Mouse (Mus musculus): ENCODE data around the gene Foxd4. TPM values are rescaled to one million over a fixed set of nuclear protein-coding genes. Genes with fewer than 3 reads are reported as not detected.
A peak's percentile ranks its signal among the peaks of the same experiment; 100 is the strongest.
"Not testable (repeated sequence)": the region's sequence is repeated elsewhere in the genome, so short reads cannot be mapped to it uniquely, and the experiment has no call there.

The Foxd4 gene
- total RNA-seq, 1 experiment from 2014 or later = not detected

DNA sequence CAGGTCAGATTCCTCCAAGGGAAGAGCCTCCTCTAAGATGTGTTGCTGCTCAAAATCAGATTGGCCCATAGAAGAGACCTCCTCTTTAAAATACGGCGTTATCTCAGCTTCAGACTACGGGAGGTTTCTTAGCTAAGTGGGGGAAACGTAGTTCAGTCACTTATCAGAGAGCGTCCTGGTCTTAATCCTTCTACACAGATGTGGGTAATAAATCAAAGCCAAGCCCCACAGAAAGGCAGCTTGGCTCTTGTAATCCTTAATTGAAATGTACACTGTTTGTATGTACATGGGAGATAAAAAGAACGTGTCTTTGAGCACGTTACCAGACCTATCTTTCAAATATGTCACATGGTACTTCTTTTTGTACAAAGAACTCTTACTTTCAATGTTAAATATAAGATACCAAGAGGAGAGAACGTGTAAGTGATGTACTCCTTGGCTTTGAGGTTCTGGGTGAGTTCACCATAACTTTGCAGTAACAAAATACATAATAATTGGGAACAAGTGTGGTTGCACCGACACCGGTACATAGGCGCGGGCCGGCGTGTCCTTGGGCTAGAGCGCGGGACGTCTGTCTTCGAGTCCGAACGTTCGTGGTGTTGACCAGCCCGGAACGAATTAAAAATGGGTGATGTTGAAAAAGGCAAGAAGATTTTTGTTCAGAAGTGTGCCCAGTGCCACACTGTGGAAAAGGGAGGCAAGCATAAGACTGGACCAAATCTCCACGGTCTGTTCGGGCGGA is 25.7 kb downstream of the Foxd4 start, which contains the start of gene Gm10053:
Gene Gm10053, plus strand, starts transcription at position 558 of the 742 bp plus-strand sequence.
- not testable (repeated sequence) for DNase-seq

DNA sequence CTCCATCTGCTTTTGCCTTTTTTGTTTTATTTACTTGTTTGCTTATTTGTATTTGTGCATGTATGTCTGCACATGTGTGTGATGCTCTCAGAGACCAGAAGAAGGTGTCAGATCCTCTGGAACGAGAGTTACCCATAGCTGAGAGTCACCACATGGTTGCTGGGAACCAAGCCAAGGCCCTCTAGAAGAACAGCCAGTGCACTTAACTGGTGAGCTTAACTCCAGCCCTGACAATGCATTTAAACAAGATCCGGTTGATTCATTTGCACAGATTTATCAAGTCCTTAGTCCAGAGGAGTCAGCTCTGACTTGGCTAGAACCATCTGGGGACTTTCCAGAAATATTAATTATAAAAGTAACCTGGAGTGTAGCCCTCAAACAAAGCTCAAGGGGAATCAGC is 27.1 kb downstream of the Foxd4 start:
- DNase-seq = no peak

DNA sequence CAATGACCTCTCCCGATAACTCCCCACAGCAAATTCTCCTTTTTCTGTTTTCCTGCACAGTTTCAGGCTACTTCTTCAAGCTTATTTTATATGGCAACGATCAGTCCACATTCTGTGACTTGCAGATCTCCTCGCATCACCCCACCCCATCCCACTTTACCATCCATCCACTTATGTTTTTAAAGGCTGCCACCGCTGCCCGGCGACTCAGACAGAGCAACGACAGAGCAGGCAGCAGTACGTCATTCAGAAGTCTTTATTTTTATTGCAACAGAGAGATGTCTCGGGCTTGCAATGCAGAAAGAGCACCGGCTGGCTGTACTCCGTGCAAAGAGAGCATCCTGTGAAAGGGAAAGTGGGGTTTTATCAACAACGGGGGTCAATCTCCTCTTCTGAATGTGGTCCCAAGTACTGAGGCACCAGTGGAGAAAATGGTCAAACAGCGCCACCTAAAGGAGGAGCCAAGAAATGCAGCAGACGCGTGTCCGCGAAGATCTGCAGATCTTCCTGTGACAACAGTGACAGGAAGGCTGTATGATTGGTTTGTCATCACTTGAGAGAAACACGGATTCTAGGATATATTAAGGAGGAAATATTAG is 29.9 kb downstream of the Foxd4 start:
- peak; percentile 83 for DNase-seq

DNA sequence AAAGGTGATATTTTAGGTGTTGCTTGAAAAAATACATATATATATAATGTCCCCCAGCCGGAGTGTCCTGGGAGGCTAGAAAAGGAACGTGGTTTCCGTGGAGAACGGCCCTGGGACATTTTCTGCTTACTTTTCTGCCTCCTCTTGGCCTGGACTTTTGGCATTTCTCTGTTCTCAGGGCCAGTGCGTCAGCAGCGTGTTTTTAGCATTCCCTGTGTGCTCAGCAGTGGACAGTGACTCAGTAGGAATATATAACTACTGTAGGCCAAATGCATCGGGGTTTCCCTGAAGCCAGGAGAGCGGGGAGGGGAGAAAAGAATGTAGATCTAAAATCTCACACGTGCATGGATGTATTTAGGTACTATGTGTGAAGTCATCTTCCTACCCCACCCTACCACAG is 35.6 kb downstream of the Foxd4 start:
- peak; percentile 39 for DNase-seq

DNA sequence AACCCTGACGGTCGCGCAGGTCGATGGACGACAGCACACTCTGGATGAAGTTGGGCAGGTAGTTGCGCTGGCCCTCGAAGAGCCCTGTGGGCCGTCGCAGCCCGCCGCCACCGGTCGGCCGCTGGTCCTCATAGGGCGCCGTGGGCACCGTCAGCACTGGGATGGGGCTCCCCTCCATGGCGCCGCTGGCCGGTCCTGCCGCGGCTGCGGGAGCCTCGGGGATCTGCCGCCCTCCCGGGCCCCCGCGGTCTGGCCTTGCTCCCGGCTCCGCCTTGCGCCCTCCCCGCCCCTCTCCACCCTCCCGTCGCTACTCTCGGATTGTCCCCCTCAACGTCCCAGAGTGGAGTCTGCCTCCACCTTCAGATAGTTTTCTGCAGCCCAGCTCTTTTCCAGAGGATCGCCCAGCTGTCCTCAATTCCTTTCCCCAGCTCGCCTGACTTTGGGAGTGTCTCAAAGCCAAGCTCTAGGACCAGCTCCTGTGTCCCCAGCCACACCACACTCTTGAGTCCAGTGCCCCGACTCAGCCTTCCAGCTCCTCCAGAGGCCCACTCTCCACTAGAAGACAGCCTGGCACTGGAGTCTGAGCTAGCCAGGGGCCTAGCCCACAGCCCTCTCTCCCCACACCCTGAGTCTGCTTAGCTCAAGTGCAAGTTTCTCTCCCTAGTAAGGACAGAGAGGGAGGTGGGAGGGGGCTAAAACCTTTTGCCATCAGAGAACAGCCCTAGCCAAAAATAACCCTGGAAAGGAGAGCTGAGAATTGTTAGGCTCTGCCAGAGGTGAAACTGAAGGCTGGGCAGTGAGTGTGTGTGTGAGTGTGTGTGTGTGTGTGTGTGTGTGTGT is 39.2 kb downstream of the Foxd4 start, which contains the start of gene Pgm5:
Gene Pgm5, minus strand, starts transcription at position 244 of the 840 bp plus-strand sequence.
- peak; percentile 80 for DNase-seq

DNA sequence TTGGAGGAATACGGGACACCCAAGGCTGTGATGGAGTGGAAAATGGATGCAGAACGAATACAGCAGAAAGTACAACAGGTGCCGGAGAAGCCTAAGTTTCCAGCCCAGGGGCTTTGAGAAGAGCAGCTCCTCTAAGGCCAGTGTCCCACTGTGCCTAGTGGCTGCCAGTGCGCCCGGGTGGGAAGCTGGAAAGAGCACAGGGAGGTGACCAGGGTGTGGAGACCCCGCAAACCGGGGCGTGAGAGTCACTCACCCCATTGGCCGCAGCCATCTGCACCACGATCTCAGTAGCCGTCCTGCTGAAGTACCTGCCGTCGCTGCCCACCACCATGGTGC is 39.8 kb downstream of the Foxd4 start:
- DNase-seq = no peak

DNA sequence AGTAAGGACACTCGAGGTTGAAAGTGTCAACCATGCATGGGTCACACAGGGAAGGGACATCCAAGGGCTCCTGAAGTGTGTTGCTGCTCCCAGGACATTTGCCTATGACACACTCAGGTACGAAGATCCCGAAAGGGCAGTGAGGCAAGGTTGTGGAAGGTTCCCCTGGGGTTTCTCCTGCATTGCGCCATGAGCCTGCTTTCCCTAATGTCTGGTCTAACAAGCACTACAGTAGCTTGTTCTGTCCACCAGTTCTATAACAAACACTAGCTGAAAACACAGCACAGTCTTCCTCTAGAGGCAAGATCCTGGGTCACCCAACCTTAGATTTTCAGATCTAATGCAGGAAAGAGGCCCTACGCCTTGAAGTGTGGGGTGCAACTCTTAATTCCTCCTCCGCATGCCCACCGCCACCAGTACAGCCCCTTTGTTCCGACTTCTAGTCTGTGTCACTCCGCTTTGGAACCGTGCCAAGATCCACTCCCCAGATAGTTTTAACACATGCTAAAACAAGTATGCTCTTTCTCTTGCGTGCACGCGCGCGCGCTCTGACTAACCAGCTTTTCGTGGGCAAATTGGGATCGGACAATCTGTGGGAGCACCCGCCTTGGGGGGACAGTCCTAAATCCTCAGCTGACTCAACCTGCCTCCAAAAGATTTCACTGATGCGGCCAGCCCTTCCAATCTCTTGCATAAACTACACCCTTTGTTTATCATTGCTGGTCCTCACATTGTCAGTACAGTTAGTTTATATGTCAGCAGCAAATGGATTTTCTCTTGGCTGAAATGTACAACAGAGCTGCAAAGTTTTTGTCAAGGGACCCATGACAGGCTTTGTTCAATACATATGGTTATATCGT is 49.3 kb downstream of the Foxd4 start:
- peak; percentile 63 for DNase-seq

Small RNA genes within 50 kb of the gene (microRNA-seq; reads per million reads assigned to microRNA genes)
- gene Mir3084-1 = 0 reads per million in 2 experiments

Other genes with a start within 250 kb of the Foxd4 start
- 0.30 and 0.33 TPM in 2 replicates for gene Tmem252, start 227.2 kb downstream of the Foxd4 start, total RNA-seq (2021)
- gene Pgm5, start 39.3 kb downstream of the Foxd4 start, total RNA-seq (2021) = 60.3 and 68.5 TPM in 2 replicates
- gene Gm10053, start 25.5 kb downstream of the Foxd4 start, total RNA-seq (2021) = 547 and 580 TPM in 2 replicates
- 11.8 and 12.2 TPM in 2 replicates for gene Cbwd1, start 60.4 kb upstream of the Foxd4 start, total RNA-seq (2021)
- gene Dock8, start 98.3 kb upstream of the Foxd4 start, total RNA-seq (2021) = 33.1 and 33.8 TPM in 2 replicates

Measured in adrenal gland, postnatal 14 days (tissue).